Mouse (Mus musculus): ENCODE results near the gene Wipf1.

Wipf1 gene

DNA sequence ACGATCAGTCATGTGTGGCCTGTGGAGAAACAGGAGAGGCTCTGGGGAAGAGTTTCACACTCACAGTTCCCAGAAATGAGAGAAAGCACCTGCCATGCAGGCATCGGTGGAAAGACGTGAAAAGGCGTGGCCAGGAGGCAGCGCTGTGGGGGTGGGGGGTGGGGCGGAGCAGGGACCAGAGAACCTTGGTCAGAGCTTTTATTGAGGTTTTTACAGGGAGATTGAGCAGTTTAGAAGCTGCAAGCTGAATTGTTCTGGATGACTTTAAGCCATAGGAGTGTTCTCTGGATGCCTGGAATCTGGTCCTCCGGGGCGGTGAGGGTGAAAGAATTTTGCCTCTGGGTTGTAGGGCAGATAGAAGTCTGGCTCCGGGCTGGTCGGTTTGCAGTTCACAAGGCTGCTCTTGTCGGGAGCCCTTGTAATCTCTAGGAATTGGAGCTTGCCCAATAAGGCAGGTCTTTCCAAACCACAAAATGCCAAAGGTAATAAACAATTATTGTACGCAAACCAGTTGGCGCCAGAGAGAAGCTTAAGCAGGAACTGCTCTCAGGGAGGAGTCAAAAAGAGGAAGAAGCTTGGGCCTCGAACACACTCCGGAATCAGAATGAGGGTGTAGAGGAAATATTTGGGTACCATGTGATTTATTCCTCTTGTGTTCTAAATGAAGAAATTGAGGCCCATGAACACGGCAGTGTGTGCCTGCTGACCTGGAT lies 11.1 kb upstream of the Wipf1 start:
- no peak for DNase-seq (ENCODE audit: low spot score)

DNA sequence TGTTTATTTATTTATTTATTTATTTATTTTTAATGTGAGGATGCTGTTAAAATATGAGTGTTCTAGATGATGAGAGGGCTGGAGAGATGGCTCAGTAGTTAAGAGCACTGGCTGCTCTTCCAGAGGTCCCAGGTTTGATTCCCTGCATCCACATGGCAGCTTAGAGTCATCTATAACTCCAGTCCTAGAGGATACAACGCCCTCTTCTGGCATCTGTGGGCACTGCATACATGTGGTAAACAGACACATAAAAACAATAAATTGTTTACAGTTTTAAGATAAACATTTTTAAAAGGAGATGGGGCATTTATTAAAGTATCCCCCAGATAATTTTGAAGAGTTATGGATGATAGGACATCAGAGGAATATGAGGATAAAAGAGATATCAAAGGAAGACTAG lies 10.2 kb upstream of the Wipf1 start:
- DNase-seq (ENCODE audit: low spot score) = no peak

DNA sequence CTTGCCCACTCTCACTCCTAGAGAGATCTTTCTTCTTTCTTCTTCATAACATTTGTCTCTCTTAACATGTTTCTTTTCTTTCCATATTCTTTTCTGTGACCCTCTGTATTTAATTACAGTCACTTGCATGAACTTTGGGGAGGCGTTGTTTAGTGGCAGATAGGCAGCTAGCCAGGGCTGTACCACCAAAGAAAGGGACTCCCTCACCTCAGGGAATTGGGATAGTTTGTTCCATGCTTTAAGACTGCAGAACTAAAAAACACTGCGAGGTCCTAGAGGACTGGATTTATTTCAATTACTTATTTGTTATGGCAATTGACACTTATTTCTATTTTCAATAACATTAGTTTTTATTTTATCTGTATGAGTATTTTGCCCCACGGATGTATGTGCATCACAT lies 9.6 kb upstream of the Wipf1 start:
- DNase-seq (ENCODE audit: low spot score) = no peak

DNA sequence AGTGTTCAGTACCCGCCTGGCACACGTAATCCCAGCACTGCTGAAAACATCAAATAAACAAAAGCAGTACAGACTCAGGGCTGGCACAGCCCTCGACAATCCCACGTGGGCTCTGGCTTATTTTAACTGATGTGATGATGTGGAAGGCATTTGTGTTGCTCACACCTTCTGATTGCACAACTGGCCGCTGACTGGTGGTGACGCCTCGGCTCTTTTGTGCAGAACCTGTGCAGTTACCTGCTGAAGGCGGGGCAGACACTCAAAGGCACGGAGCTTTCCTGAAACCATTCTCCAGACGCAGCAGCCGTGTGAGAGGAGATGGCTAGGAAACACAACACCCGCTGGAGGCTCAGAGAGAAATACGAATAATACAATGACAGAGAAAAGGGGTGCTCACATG lies 9.1 kb upstream of the Wipf1 start:
- DNase-seq (ENCODE audit: low spot score) = no peak

DNA sequence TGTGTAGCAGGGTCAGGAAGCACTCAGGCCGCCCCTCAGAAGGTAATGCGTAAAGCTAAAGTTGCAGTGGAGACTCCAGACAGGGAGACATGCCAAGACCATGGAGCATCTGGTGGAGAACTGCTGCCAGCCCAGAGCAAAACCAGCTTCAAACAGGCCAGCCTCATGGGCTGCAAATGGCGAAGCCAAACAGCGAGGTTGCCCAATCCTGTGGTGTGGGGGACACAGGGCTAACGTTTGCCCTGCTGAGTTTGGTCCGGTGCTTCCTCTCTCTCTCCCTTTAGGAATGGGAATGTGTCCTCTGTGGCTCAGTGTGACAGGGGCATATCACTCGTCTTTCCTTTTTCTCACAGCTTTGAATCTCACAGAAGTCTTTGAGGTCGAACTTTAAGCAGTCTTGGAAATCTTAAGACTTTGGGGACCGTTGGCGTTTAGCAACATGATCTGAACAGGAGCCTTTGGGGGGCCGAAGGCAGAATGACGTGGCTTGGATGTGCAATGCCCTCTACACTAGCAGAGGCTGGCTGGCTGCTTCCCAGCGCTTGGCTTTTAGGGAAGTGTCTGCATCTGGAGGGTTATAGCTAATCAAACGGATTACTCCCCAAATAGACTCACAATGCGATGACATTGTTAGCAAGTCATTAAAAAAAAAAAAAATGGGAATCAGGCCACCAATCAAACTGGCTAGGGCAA lies 6.7 kb upstream of the Wipf1 start:
- DNase-seq (ENCODE audit: low spot score) = no peak

DNA sequence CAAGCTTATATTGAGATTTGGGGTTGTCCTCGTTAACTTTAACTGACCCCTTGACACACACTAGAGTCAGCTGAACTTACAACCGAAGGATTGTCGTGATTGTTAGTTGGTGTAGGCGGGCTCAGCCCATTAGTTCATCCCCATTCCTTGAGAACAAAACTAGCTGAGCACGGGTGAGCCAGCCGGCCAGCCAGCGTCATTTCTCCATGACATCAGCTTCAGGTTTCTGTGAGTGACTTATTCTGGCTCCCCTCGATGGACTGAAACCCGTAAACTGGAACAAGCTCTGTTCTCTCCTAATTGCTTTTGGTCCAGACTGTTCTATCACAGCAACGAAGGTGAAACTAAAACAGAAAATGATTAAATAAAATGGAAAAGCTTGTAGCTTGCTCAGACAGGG lies 5.2 kb upstream of the Wipf1 start:
- DNase-seq (ENCODE audit: low spot score) = no peak

DNA sequence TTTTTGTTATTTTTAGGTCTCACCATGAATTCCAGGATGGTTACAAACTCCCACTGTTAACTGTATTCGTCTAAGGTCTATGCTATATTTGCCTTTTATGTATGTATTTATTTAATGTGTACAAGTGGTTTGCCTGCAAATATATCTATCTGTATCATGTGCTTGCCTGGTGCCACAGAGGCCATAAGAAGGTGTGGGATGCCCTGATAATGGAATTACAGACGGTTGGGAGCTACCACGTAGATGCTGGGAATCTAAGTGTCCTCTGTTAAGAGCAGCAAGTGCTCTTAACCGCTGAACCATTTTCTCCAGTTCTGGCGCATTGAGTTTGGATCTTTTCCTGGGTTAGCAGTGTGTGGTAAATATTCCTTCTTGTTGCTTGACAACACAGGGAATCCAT lies 953 bp upstream of the Wipf1 start:
- DNase-seq (ENCODE audit: low spot score) = no peak

DNA sequence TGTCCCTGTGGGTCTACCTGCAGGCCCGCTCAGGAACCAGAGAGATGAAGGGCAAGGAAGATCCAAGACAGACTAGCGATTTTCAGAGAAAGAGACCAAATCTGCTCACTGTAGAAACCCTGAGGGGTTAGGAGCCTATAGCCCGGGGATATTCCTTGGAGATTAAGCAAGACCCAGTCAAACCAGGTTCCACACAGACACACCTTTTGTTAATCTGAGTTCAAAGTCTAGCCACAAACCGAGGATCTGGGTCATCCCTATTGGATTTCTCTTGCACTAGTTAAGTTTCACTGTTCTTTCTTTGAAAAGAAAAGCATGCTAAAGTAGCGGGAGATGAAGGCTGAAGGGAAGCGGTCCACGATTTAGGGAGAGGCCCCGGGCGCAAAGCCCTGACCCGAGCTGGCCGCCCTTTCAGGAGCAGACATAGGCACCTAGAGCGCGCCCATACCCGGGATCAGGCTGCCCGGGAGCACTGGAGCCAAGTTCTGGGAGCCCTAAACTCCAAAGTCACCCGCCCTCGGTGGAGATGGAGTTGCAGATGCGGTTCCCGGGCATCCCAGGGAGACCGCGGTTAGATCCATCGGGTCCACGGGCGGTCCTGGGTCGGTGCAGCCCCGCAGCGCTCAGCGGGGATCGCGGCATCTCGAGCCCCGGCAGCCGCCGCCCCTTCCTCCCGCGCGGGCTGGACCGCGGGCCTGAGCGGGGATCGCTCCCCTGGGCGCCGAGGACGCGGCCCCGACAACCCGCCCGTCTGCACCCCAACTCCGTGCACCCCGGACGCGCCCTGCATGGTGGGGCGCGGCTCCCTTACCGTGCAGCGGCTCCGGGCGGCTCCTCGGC lies 798 bp downstream of the Wipf1 start:
- DNase-seq (ENCODE audit: low spot score) = no peak

DNA sequence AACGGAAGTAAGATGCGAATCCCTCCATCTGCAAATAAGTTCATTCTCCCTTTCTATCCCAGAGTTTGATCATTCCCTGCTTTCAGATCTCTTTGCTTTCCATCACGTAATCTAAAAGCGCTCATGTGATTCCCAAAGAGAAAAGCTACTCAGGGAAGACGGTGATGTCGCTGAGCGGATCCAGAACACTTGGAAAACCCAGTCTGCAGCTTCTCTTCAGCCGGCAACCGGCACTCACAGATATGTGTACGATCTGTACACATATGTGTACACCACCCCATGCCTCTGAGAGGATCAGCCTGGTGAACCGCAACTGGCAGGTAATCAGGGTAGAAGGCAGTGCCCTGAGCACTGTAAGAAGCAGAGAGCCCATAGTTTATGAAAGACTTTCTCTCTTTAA lies 1.6 kb downstream of the Wipf1 start:
- DNase-seq (ENCODE audit: low spot score) = no peak

DNA sequence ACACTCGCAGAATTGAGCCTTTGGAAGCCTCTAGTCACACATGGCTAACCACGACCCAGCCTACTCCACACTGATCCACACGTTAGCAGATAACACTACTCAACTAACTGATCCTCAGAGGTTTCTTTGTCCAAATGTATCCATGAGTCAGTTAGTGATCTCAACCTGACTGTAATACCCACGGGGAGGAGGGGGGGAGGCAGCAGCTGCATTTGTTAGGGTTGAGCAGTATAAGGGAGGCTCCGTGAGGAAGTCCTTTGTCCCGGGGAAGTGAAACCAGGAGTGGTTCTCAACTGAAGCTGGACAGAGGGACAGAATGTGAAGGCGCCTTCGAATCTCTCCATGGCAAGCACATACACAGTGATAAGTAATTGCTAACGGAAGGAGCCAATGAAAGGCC lies 2.8 kb downstream of the Wipf1 start:
- DNase-seq (ENCODE audit: low spot score) = no peak

DNA sequence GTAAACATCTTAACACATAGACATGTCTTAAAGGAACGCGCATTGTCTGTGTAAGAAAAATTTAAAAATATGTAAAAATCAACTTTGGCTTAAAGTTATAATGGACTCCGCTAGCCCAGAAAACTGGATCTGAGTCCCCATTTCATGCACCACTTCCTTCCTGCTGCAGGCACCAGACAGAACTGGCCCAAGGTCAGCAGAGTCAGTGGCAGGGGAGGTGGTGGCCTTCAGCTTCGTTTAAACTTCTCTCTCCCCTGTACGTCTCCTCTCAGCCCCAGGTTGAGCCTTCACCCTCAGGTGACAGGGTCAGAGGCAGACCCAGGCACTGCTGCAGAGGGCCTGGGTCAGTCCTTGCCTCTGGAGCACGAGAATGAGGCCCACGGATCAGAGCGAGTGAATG lies 6.6 kb downstream of the Wipf1 start:
- DNase-seq (ENCODE audit: low spot score) = no peak

DNA sequence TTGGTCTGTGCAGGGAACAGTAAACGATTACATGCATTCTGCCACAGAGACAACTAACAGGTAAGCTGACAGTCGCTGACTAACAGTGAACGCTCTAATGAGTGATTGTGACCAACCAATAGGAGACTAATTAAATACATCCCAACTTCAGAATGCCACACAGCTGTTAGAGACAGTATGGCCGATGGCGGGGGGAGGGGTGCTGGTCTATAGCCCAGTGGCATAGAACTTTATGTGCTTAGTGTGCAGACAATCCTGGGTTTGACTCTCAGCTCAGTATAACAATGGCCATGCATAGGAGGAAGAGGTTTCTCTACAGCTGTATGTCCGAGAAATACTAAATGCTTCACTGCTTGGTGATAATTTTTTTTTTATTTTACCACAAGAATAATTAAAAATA lies 7.2 kb downstream of the Wipf1 start:
- DNase-seq (ENCODE audit: low spot score) = no peak

DNA sequence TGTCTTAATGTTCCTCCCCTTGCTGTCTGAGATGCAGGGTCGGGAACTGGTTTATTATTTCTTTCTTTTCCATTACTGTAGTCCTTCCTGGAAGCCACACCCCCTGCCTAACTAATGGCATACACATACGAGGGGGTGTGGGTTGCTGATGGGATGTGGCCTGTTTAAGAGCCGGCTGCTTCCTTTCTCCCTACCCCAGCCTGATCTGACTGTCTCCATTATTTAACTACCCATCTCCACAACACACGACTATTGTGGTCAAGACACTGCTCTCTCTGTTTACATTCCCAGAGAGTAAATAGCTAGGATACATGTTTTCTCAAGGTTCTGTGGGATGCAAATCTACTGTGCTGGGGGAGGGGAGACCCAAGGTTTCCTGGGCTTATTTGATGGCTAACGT lies 7.8 kb downstream of the Wipf1 start:
- no peak for DNase-seq (ENCODE audit: low spot score)

DNA sequence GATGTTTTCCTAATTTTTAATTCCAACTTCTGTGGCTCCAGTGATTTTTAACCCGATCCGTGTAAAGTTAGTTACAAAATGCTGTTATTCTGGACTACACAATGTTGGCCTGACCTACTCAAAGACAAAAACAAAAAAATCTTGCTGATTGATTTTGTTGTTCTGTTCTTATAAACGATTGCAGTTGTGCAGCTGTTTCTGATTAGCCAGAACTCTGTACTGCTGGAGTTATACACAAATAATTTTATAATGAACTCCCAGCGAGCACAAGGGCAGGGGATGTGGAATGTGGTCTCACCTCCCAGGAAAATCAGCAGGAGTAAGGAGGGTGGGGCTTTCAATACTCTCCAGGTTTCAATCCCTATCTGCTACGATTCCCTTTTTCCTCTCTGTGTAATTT lies 10.6 kb downstream of the Wipf1 start:
- no peak for DNase-seq (ENCODE audit: low spot score)

DNA sequence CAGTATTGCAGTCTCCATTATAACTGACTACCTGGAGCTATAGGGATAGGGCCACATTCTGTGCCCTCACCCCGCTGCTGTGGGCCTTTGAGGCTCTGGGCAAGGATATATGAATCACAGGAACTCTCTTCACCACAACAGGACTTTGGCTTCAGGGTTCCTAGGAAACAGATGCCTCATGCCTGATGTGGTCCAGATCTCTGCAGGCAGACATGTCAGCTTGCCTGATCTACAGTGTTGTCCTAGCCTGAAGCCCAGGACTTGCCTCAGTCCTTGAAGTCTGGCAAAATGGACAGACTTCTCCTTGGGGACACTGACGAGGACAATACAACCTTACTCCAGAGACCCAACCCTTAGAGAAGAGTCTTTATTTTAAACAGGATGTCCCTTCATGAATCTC lies 11.2 kb downstream of the Wipf1 start:
- no peak for DNase-seq (ENCODE audit: low spot score)

DNA sequence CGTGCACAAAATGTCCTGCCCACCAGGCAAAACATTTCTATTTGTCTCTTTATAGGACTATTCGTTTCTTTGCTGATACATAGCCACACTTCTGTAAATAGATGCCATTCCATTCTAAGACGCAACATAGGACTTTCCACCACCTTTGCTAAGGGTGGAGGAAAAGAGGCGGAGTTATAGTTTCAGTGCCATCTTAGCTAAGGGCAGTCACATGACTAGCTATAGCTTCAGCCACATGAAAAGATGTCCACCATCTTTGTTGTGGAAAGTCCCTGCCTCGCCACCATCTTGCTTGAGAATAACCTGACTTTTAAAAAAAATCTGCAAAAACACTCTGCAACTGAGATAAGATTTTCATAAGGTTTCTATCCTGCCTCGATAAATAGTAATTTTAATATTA lies 15.4 kb downstream of the Wipf1 start:
- no peak for DNase-seq (ENCODE audit: low spot score)

DNA sequence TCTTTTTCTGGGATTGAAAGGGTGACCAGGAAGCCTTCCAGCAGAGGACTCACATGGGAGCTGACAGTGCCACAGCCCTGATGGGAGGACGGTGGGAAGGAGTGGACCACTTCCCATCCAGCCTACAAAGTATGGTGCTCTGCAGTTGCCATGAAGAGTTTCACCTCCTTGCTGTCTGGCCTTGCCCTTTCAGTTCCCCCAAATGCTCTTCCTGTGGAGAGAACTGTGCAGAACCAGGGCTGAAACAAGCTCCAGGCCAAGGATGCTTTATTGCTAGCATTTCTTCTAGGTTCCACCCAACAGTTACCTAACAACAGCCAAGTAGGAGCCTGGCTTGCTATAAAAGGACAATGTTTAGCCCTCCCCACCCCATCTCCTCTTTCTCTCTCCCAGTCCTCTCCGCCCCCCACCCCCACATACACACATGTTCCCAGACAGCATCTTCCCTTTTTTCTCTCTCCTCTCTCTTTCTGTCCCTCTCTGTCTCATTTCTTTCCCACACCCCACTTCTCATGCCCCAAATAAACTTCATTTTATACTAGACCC lies 16.3 kb downstream of the Wipf1 start:
- no peak for DNase-seq (ENCODE audit: low spot score)

DNA sequence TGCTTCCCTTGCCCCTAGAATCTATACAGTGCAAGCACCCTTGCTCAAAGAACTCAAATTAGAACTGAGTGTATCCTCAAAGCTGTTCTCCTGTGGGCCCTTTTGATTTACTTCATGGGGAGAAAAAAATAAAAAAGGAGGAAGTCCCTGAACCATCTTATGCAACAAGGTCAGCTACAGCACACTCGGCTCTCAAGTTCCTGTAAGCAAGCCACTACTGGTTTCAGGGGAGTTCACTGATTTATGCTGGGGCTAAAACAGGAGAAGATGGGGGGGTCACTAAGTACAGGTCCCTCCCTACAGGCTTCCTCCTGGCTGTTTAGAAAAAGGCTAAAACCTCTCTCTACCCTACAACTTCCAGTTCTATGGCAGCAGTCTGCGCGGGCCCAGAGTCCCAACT lies 17.5 kb downstream of the Wipf1 start:
- no peak for DNase-seq (ENCODE audit: low spot score)

DNA sequence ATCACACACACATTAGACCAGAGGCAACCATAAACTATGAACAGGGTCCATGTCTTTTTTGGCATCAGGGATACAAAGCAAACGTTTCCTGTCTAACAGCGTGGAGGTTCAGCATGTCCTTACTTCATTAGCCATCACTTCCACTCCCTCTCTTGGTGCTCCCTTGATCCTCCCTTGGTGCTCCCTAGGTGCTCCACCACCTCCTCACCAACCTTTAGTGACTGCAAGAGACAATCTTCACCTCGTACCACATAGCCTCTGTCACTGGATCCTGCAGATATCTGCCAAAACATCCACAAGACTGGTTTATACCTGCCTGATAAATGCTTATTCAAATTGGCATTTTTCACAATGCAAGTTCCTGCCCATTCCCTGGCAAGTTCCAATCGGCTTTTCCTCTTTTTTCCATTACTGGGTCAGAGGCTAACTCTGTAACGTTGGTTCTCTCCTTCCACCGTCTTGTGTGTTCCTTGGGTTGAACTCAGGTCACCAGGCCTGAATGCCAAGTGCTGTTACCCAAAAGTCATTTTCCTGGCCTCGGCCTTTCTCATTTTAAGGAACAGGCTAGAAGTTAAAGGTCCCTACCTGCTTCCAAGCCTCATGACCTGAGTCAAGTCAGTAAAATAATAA lies 18.7 kb downstream of the Wipf1 start:
- no peak for DNase-seq (ENCODE audit: low spot score)

DNA sequence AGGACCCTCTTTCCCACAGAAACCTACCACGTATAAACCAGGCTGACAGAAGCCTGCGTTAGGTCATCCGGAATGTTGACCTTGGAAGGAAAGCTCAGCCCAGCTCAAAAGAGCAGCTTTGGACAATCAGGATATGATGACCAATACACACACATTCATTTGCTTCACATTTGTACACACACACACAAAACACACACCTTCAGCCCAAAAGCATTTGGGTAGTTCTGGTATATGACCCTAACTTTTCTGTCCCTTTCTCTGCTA lies 19.6 kb downstream of the Wipf1 start:
- DNase-seq (ENCODE audit: low spot score) = no peak

DNA sequence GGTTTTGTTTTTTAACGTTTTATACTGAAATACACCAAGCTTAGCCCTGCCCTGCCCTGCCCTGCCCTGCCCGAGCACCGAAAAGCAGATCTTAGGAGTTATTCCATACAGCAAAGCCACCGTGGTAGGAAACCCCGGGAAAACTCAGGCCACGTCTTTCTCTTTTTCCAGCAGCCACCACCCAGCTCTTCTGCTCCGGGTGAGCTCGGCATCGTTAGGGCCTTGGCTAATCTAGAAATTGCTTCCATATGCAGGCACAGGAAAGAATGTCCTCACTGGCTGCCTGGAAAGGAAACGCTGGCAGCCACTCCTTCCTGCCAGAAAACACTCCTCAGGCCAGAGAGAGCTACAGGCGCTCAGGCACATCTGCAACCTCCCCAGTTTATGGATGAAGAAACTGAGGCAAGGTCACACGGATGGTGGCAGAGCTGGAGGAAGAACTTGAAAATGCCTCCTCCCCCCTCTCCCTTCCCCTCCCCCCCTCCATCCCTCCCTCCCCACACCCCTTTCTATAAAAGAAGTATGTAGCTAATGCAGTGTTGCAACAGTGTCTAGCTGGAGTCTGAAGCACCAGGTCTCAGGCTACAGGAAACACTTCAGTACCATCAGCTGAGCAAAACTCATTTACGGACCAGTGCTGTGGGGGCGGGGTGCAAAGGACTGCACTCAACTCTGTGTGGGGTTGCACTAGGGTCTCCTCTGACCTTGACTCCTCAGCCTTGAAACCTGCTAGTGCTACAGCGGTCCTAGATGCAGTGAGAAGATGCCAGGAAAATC lies 20.1 kb downstream of the Wipf1 start:
- no peak for DNase-seq (ENCODE audit: low spot score)

DNA sequence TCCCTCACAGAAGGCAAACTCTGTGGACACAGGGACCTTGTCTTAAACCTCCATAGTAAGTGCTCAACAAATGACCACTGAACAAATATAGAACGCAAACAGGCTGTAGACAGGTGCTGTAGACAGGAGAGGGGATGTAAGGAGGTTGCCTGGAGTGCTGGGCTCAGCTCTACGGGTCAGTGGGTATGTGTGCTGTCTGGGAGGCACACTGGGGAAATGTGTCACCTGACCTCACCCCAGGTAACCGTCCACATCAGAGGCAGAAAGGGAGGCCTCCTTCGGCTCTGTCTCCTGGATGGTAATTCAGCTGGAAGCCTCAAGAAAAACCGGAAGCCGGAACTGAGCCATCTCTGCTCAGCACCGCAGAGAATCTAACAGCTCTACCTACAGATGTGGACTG lies 21.6 kb downstream of the Wipf1 start:
- DNase-seq (ENCODE audit: low spot score) = no peak

Measured in urinary bladder, postnatal 10 days (tissue).